Comparison of ENCODE assay signal across 10 mouse cellular contexts in genomic region chr2:72308981-72309380, GRCm38 (mm10). TPM values are rescaled to one million over a fixed set of nuclear protein-coding genes. Genes with fewer than 3 reads are reported as not detected.
A peak's percentile ranks its signal among the peaks of the same experiment; 100 is the strongest.
DNase-seq lines count a peak whose midpoint lies in the region.
"Had no signal": no experiment of that assay in that cellular context is flagged by ENCODE, and none has a peak within 500 bp of the region (broad histone marks: within the 10 kb centered on the region; RNA-seq: fewer than 3 reads in every experiment).

No protein-coding gene starts in this region.

- 0 out of 2 replicates have a peak, but pooled peaks cover 3% of the 10 kb centered on the region for H3K9me3 ChIP-seq in hindbrain, embryonic 10.5 days
- H3K9me3 ChIP-seq: intestine, embryonic 15.5 days; limb, embryonic 10.5 days had no signal

- peaks cover 14% of the 10 kb centered on the region; the same call in 1 of the 2 replicates for H3K36me3 ChIP-seq in hindbrain, embryonic 10.5 days

- no peaks in the 10 kb centered on the region for H3K27me3 ChIP-seq in hindbrain, embryonic 10.5 days (ENCODE audit: insufficient read depth, poor library complexity, severe bottlenecking)
- H3K27me3 ChIP-seq: intestine, embryonic 15.5 days had no signal

- 87% methylated on average over 5 of the region's 5 CpGs for WGBS in hindbrain, embryonic 10.5 days

- H3K4me1 ChIP-seq in hindbrain, embryonic 10.5 days (replicated peaks) = no peaks in the 10 kb centered on the region

- no peak overlapping the region for H3K4me3 ChIP-seq in hindbrain, embryonic 10.5 days
- H3K4me3 ChIP-seq: intestine, embryonic 15.5 days; limb, embryonic 10.5 days had no signal

- no peak overlapping the region for H3K27ac ChIP-seq in hindbrain, embryonic 10.5 days
- H3K27ac ChIP-seq: intestine, embryonic 15.5 days; limb, embryonic 10.5 days had no signal

- DNase-seq in adrenal gland, adult 8-10 months = peak; percentile 13
- no peak for DNase-seq in adrenal gland, postnatal 4 days (ENCODE audit: low spot score in 2 of 2)
- DNase-seq in ovary, postnatal 14 days (ENCODE audit: low spot score) = peak; percentile 23
- DNase-seq in ovary, postnatal 36 days (ENCODE audit: low spot score) = no peak
- peak; percentile 67 to 81 for DNase-seq in lung, adult 18-20 months
- DNase-seq in hindbrain, embryonic 10.5 days (ENCODE audit: low spot score) = no peak
- DNase-seq in thymus, postnatal 10 days (ENCODE audit: low spot score in 2 of 2) = no peak
- no peak for DNase-seq in liver

RNA-seq across cellular contexts. Expression of gene Map3k20, which starts 23.5 kb away (rescaled TPM):
- total RNA-seq in adrenal gland, adult 8-10 months (2022) = 10 to 100 TPM; 30.6 to 46.2 (median 35.6) TPM
- 10 to 100 TPM; 40.8 to 43.4 TPM for total RNA-seq in adrenal gland, postnatal 4 days (2021)
- polyA plus RNA-seq in hindbrain, embryonic 10.5 days (2016; fragmentation: Nextera tagmentation; extraction: Ambion mirVana) = 7.4 and 9.4 TPM in 2 replicates

Comparison
In these comparisons a context has a peak if more than half of its experiments do, and no peak if none do; other contexts are left out.
1. DNase-seq: peak in adrenal gland, adult 8-10 months (single experiment), ovary, postnatal 14 days (single experiment) and lung, adult 18-20 months (2 of 2); none in adrenal gland, postnatal 4 days (0 of 2), ovary, postnatal 36 days (single experiment), hindbrain, embryonic 10.5 days (single experiment), thymus, postnatal 10 days (0 of 2) and liver (single experiment).